Mouse (Mus musculus): ENCODE measurements around the gene Amfr.
A peak's percentile ranks its signal among the peaks of the same experiment; 100 is the strongest.

Gene Amfr

GRCm38 (mm10) chr8:93980141-93980540 is 32.5 kb downstream of the Amfr start:
- DNase-seq: no peak

DNA sequence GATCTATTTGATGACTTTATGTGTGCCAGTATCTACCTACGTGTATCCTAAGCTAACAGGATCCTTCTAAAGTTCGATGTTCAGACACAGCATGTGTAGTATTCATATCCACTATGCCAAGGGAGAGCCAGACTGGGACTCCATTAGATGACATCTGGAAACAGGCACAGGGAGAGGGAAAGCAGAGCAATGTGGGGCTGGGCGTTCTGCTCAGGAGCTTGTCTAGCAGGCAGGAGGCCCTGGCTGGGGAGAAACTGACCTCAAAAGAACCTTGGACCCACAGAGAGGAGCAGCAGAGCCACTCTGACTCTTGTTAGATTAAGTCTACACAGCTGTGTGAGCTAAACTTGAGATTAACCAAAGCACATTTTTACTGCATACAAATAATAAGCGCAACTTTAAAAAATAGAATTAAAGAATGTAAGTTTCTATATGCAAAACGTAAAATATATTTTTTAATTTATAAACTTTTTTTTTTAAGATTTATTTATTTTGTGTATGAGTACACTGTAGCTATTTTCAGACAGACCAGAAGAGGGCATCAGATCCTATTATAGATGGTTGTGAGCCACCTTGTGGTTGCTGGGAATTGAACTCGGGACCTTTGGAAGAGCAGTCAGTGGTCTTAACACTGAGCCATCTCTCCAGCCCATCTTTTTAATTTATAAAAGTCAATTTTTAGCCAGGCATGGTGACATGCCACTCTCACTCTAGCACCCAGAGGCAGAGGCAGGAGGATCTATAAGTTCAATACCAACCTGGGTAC is 36.0 kb downstream of the Amfr start:
- no peak for DNase-seq

GRCm38 (mm10) chr8:93975358-93975757 is 37.3 kb downstream of the Amfr start:
- DNase-seq: no peak

- no peak for DNase-seq
Measured at GRCm38 (mm10) chr8:93974602-93975186, 37.9 kb downstream of the Amfr start.

DNA sequence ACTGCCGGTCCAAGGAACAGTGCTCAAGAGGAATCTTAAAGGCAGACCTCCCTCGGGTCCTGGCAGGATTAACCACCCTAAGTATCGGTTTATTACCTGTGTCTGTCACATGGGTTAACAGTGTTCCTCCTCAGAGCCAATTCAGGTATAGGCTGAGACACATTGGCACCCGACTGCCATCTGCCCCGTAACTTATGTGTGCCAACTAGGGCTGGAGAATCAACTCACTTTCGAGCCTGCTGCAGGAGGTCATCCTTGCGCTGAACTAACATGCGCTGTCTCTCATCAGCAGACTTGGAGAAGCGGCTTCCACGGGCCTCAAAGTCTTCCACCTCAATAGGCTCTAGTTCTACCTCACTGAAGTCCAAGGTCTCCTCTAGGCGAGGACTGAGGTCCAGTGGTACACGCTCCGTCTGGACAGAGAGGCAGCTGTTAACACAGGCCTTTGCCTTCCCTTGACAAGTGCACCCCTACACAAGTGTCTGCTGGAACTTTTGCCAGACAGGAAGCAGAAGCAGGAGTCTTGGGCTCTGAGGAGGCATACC is 38.7 kb downstream of the Amfr start:
- no peak for DNase-seq

- DNase-seq: no peak
Measured at GRCm38 (mm10) chr8:93972971-93973734, 39.5 kb downstream of the Amfr start.

DNA sequence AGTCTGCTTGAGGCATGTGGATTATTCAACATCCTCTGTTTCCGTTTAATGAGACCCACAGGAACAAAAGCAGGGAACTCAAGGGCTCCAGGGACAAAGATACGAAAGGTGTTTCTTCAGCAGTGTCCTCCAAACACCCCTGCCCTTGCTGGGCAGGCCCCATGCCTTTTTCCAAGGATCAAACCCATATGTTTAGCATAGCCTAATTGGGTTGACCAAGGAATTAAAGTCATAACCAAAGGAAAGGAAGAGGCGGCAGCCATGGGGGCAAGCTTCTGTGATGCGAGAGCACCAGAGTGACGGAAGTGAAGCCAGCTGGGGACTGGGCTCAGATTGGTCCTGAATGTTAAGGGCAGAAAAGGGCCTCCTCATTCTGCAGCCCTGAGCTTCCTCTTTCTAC is 40.4 kb downstream of the Amfr start:
- no peak for DNase-seq

GRCm38 (mm10) chr8:93971451-93971850 is 41.2 kb downstream of the Amfr start:
- DNase-seq: no peak

DNA sequence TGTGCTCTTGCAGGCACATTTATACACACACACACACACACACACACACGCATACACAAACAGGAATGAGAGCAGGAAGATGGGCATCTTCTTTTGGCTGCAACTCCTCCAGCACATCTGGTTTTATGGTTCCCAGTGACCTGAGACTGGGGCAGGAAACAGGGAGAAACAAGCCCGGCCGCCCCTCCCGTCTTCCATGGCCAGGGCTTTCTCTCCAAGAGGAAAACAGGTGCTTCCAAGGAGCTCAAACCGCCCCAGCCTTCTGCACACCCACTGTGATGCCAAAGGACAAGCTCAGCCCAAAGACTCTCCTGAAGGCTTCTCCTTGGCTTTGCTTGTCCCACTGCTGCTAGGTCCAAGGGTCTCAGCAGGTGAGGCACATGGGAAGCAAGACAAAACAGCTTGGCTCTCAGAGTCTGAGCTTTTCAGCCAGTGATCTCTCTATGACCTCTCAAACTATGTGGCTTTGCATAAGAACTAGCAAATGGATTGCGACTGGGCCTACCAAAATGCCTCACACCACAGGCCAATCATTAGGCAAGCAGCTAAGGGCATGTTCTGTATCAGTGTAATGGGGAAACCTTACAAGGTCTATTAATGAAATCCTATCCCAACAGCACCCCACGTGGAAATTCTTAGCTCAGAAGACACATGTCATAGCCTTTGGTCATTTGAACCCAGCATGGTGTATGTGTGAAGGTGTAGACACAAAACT is 42.9 kb downstream of the Amfr start:
- DNase-seq: no peak

DNA sequence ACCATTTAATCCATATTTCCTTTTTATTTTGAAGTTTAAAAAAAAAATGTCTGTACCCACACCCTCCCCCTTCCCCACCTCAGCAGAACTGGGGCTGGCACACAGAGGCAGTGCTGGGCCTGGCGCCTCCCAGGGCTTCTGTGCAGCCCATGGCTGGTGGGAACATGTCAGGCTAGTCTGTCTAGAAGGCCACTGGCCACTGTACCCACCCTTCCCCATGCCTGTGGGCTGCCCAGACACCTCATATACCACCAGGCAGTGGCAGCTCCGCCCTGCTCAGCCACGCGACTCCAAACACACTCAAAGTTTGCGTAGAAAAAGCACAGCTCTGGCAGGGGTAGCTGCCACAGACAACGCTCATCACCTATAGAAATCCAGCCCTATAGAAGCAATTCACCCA is 44.3 kb downstream of the Amfr start:
- no peak for DNase-seq

- DNase-seq: no peak
Measured at GRCm38 (mm10) chr8:93960909-93961308, 51.7 kb downstream of the Amfr start.

GRCm38 (mm10) chr8:93958402-93958801 is 54.2 kb downstream of the Amfr start:
- no peak for DNase-seq

DNA sequence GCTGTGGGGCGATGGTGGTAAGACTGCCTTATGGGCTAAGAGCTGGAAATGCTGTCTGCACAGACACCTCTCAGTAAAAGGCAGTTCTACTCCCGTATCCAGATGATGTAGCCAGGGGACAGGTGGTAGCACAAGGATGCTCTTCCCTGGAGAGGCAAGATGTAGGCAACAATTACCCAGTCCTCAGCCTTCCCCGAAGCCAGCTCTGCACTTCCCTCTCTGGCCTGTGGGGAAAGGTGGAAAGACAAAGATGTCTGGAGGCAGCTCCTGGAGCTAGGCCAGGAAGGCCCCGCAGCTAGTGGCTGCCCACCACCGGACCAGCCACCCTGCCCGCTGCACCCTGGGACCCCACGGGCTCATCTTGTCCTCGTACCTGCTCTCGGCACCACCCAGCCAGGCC is 60.1 kb downstream of the Amfr start:
- no peak for DNase-seq

DNA sequence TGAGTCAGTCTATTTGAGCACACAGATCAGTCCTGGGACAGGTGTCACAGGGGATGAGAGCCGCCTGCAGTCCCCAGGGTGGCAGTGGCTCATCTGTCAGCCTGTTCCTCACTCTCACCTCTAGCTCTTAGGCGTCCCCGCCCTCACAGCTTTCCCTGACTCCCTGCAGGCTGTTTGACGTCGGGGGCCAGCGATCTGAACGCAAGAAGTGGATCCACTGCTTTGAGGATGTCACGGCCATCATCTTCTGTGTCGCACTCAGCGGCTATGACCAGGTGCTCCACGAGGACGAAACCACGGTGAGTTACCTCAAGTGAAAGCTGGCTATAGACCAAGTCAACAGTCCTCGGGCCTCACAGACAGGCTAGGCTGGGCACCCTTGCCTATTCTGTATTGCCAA is 62.5 kb downstream of the Amfr start:
- no peak for DNase-seq

GRCm38 (mm10) chr8:93946397-93946796 is 66.2 kb downstream of the Amfr start:
- no peak for DNase-seq

- DNase-seq: no peak
Measured at GRCm38 (mm10) chr8:93945781-93946180, 66.9 kb downstream of the Amfr start.

- peak; percentile 56 for DNase-seq
Measured at GRCm38 (mm10) chr8:93941636-93942054, 71.0 kb downstream of the Amfr start.

- no peak for DNase-seq
Measured at GRCm38 (mm10) chr8:93940542-93941423, 71.9 kb downstream of the Amfr start.

GRCm38 (mm10) chr8:93938193-93938592 is 74.4 kb downstream of the Amfr start:
- DNase-seq: no peak

DNA sequence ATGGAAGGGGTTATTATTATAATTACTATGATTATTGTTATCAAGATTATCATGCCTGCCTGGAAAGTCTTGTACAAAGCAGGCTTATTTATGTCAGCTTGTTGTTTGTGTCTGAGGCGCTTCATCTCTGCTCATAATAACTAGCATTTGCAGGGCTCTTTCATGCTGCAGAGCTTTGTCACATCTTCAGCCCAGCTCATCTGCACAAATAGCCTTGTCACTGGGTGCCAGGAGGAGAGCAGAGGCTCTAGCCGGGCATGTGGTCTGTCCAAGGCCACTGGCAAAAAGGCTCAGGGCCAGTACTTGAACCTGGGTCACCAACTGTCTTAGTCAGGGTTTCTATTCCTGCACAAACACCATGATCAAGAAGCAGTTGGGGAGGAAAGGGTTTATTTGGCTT is 79.4 kb downstream of the Amfr start:
- no peak for DNase-seq

DNA sequence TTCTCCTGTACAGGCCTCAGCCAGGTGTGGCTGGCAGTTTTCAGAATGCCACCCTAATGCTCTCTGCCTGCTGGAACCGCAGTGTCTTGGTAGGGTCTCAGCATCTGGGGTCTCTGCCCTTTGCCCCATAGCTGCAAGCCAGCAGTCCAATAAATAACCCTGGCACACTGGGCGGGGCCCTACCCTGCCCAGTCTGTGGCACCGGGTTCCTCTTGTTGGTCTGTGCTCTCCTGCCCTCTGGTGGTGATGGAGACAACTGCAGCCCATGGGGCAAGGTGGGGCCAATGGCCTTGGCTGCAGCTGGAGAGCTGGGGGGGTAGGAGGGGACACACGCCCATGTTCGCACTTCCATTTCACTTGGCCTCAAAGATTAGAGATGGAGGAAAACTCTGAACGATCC is 79.8 kb downstream of the Amfr start:
- peak; percentile 91 for DNase-seq

DNA sequence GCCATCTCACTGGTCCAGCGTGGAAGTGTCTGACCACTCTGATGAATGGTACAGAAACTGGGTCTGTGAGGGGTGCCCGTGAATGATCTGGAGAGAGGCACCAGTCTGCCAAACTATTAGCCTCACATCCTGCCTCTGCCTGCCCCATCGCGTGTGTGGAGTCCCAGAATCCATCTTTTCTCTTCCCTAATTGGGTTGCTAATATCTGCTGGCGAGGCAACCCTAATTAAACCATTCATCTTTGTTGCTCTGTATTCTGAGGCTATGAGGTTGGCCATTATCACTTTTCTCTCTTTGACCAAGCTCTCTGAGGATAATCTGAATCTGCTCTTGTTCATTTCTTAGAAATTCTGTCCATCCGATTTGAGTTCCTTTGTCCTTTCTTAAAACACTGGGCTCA is 81.3 kb downstream of the Amfr start:
- no peak for DNase-seq
